Mouse (Mus musculus): ENCODE measurements around the gene Mex3b. TPM values are rescaled to one million over a fixed set of nuclear protein-coding genes. Genes with fewer than 3 reads are reported as not detected.

Gene Mex3b
- polyA plus RNA-seq, 1 experiment = 7.3 TPM

- no peak for TF ChIP-seq POLR2A (IDR thresholded peaks at IDR 0.05; ENCODE audit: low read depth, low read length)
- TF ChIP-seq CTCF (IDR thresholded peaks at IDR 0.05; ENCODE audit: extremely low read depth, insufficient read depth, insufficient read length, insufficient replicate concordance) = no peak
- DNase-seq (ENCODE audit: low read depth in 1 of 2, low spot score in 2 of 2) = no peak
Observed at GRCm38 (mm10) chr7:82899459-82900297, 32.5 kb downstream of the Mex3b start.

DNA sequence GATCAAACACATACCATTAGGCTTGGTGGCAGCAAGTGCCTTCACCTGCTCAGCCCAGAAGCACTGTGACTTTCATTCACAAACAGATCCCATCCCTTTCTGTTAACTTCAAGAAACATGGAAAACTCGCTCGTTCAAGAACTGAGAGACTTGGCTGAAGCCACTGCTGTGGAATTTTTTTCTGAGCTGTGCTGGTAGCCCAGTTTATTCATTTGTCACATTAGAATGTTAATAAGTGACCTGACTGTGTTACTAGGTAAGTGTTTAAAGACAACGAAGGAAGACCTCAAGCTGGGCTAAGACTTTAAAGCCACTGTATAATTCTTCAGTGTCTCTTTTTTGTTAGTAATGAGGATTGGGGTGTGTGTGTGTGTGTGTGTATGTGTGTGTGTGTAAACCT lies 35.9 kb downstream of the Mex3b start:
- no peak overlapping the region for H3K4me3 ChIP-seq (ENCODE audit: extremely low read depth, insufficient read depth, insufficient read length)
- H3K27me3 ChIP-seq (ENCODE audit: control insufficient read depth, insufficient read depth, low read length) = no peaks in the 10 kb centered on the region
- no peak for DNase-seq (ENCODE audit: low read depth in 1 of 2, low spot score in 2 of 2)
- H3K4me1 ChIP-seq (ENCODE audit: control insufficient read depth, insufficient read depth, insufficient read length) = no peaks in the 10 kb centered on the region
- WGBS = 82% methylated on average over 3 of the region's 3 CpGs
- TF ChIP-seq POLR2A (IDR thresholded peaks at IDR 0.05; ENCODE audit: low read depth, low read length) = no peak
- no peak for TF ChIP-seq CTCF (IDR thresholded peaks at IDR 0.05; ENCODE audit: extremely low read depth, insufficient read depth, insufficient read length, insufficient replicate concordance)
- no peak overlapping the region for H3K27ac ChIP-seq (ENCODE audit: insufficient read depth, low read length)
- no peaks in the 10 kb centered on the region for H3K36me3 ChIP-seq (ENCODE audit: control insufficient read depth, insufficient read depth, low read length)

More at GRCm38 (mm10) chr7:82899459-82900297, 32.5 kb downstream of the Mex3b start:
- H3K36me3 ChIP-seq (ENCODE audit: control insufficient read depth, insufficient read depth, low read length) = no peaks in the 10 kb centered on the region
- no peaks in the 10 kb centered on the region for H3K27me3 ChIP-seq (ENCODE audit: control insufficient read depth, insufficient read depth, low read length)
- H3K27ac ChIP-seq (ENCODE audit: insufficient read depth, low read length) = no peak overlapping the region
- no peaks in the 10 kb centered on the region for H3K4me1 ChIP-seq (ENCODE audit: control insufficient read depth, insufficient read depth, insufficient read length)
- WGBS = 85% methylated on average over 8 of the region's 8 CpGs
- H3K4me3 ChIP-seq (ENCODE audit: extremely low read depth, insufficient read depth, insufficient read length) = no peak overlapping the region

GRCm38 (mm10) chr7:82905527-82905926 lies 38.4 kb downstream of the Mex3b start:
- 90% methylated on average over 3 of the region's 3 CpGs for WGBS
- TF ChIP-seq CTCF (IDR thresholded peaks at IDR 0.05; ENCODE audit: extremely low read depth, insufficient read depth, insufficient read length, insufficient replicate concordance) = no peak
- TF ChIP-seq POLR2A (IDR thresholded peaks at IDR 0.05; ENCODE audit: low read depth, low read length) = no peak

DNA sequence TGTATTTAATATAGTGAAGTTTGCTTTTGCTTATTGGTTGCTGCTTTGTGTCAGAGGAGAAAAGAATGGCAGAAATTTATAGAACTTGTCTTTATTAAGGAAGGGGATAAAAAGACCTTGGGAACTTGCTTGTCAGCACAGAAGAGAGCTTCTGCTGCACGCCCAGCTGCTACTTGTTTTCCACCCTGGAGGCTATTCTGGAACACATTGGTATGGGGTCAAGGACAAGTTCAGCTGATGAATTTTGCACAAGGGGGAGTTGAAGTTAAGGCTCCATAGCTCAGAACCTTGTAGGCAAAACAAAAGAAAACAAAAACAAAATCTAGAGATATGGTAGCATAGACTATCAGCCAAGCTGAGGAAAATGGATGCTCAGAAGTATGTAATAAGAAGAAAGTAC lies 39.9 kb downstream of the Mex3b start:
- 81% methylated on average over 1 of the region's 1 CpGs for WGBS
- no peak for DNase-seq (ENCODE audit: low read depth in 1 of 2, low spot score in 2 of 2)
- H3K4me3 ChIP-seq (ENCODE audit: extremely low read depth, insufficient read depth, insufficient read length) = no peak overlapping the region
- no peaks in the 10 kb centered on the region for H3K36me3 ChIP-seq (ENCODE audit: control insufficient read depth, insufficient read depth, low read length)
- TF ChIP-seq CTCF (IDR thresholded peaks at IDR 0.05; ENCODE audit: extremely low read depth, insufficient read depth, insufficient read length, insufficient replicate concordance) (no peak), POLR2A (IDR thresholded peaks at IDR 0.05; ENCODE audit: low read depth, low read length) (no peak)
- H3K27me3 ChIP-seq (ENCODE audit: control insufficient read depth, insufficient read depth, low read length) = no peaks in the 10 kb centered on the region
- no peaks in the 10 kb centered on the region for H3K4me1 ChIP-seq (ENCODE audit: control insufficient read depth, insufficient read depth, insufficient read length)
- no peak overlapping the region for H3K27ac ChIP-seq (ENCODE audit: insufficient read depth, low read length)

More at GRCm38 (mm10) chr7:82905527-82905926, 38.4 kb downstream of the Mex3b start:
- H3K27me3 ChIP-seq (ENCODE audit: control insufficient read depth, insufficient read depth, low read length) = no peaks in the 10 kb centered on the region
- H3K36me3 ChIP-seq (ENCODE audit: control insufficient read depth, insufficient read depth, low read length) = no peaks in the 10 kb centered on the region
- no peaks in the 10 kb centered on the region for H3K4me1 ChIP-seq (ENCODE audit: control insufficient read depth, insufficient read depth, insufficient read length)
- no peak overlapping the region for H3K27ac ChIP-seq (ENCODE audit: insufficient read depth, low read length)
- no peak for DNase-seq (ENCODE audit: low read depth in 1 of 2, low spot score in 2 of 2)
- H3K4me3 ChIP-seq (ENCODE audit: extremely low read depth, insufficient read depth, insufficient read length) = no peak overlapping the region

DNA sequence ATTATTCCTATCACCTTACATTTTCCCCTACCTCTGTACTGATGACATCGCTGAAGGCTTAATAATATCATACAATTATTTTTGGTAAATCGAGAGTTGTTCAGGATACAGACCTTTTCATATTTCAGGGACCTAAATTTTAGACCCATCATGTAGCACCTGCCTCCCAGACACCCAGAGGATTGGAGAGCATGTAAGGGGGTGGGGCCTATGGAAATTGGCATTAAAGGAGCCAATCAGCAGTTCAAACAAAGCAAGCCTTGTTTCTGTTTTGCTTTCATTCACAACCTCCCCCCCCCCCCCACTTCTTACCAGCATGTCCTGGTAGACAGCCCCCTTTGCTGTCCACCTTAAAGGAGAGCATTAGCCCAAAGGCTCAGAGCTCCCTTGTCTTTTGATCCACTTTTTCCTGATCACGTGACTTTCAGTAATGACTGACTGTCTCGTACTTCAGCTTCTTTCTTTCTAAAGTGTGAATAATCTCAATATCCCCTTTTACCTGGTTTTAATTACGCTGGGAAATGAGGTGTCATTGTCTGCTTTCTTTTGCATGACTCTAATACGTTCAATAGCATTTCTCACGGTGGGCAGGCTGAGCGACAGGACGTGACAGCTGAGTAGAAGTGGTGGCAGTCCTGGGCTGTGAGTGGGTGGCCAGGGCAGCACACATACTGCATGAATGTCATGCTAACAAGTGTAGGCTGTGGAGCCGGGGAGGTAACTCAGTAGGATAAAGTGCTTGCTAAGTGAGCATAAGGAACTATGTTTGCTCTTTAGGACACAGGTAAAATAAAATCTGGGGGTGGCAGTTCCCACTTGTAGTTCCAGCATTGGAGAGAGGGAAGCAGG lies 43.6 kb downstream of the Mex3b start:
- H3K27ac ChIP-seq (ENCODE audit: insufficient read depth, low read length) = no peak overlapping the region
- no peak overlapping the region for H3K4me3 ChIP-seq (ENCODE audit: extremely low read depth, insufficient read depth, insufficient read length)
- WGBS = 84% methylated on average over 10 of the region's 10 CpGs
- no peaks in the 10 kb centered on the region for H3K36me3 ChIP-seq (ENCODE audit: control insufficient read depth, insufficient read depth, low read length)
- no peaks in the 10 kb centered on the region for H3K27me3 ChIP-seq (ENCODE audit: control insufficient read depth, insufficient read depth, low read length)
- no peak for TF ChIP-seq CTCF (IDR thresholded peaks at IDR 0.05; ENCODE audit: extremely low read depth, insufficient read depth, insufficient read length, insufficient replicate concordance)
- no peak for TF ChIP-seq POLR2A (IDR thresholded peaks at IDR 0.05; ENCODE audit: low read depth, low read length)
- no peaks in the 10 kb centered on the region for H3K4me1 ChIP-seq (ENCODE audit: control insufficient read depth, insufficient read depth, insufficient read length)
- no peak for DNase-seq (ENCODE audit: low read depth in 1 of 2, low spot score in 2 of 2)

DNA sequence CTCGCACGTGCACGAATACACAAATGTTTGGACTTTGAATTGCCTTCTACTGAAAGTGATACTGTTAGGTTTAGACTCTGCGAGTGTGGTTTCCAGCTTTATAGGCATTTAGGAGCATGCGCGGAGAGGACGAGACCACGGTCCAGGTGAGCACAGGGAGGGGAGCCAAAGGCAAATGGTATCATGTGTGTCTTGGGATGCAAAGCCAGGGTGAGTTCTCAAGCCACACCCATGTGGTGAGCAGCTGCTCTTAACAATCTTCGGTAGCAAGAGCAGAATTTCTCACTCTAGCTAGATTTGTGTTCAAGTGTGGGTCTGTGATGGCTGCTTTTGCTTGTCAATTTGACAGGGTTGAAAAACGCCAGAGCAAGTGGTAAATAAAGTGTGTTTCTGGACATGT lies 44.4 kb downstream of the Mex3b start:
- no peak overlapping the region for H3K4me3 ChIP-seq (ENCODE audit: extremely low read depth, insufficient read depth, insufficient read length)
- DNase-seq (ENCODE audit: low read depth in 1 of 2, low spot score in 2 of 2) = no peak
- H3K27me3 ChIP-seq (ENCODE audit: control insufficient read depth, insufficient read depth, low read length) = no peaks in the 10 kb centered on the region
- TF ChIP-seq POLR2A (IDR thresholded peaks at IDR 0.05; ENCODE audit: low read depth, low read length) (no peak), CTCF (IDR thresholded peaks at IDR 0.05; ENCODE audit: extremely low read depth, insufficient read depth, insufficient read length, insufficient replicate concordance) (no peak)
- 77% methylated on average over 10 of the region's 10 CpGs for WGBS
- no peak overlapping the region for H3K27ac ChIP-seq (ENCODE audit: insufficient read depth, low read length)
- H3K36me3 ChIP-seq (ENCODE audit: control insufficient read depth, insufficient read depth, low read length) = no peaks in the 10 kb centered on the region
- H3K4me1 ChIP-seq (ENCODE audit: control insufficient read depth, insufficient read depth, insufficient read length) = no peaks in the 10 kb centered on the region

All from spleen, adult 2 months (tissue).